Mouse (Mus musculus) natural killer cell, adult 2 months (primary cell): ENCODE measurements around the gene Pde2a.

Experiments
- DNase-seq, 2 experiments: peaks; one replicate each; pipeline ENCODE4 v3.0.0; 2022; ENCODE audit warnings: low spot score in 2 of 2

Pde2a gene

GRCm38 (mm10) chr7:101403831-101404230 lies 17.7 kb upstream of the Pde2a start:
- no peak for DNase-seq

- no peak for DNase-seq
Observed at GRCm38 (mm10) chr7:101410267-101410936, 11.1 kb upstream of the Pde2a start, which contains the start of gene Gm45837. Gene Gm45837 (plus strand): TSS chr7:101410886.

GRCm38 (mm10) chr7:101412796-101413195 lies 8.7 kb upstream of the Pde2a start:
- DNase-seq = peak; percentile 80 to 88

- DNase-seq = no peak
Observed at GRCm38 (mm10) chr7:101414209-101414608, 7.3 kb upstream of the Pde2a start.

- DNase-seq = no peak
Observed at GRCm38 (mm10) chr7:101414661-101415511, 6.6 kb upstream of the Pde2a start.

GRCm38 (mm10) chr7:101415512-101416100 lies 5.9 kb upstream of the Pde2a start:
- no peak for DNase-seq

GRCm38 (mm10) chr7:101416391-101416790 lies 5.1 kb upstream of the Pde2a start:
- DNase-seq = no peak

GRCm38 (mm10) chr7:101419013-101419770 lies 2.3 kb upstream of the Pde2a start:
- DNase-seq = no peak

GRCm38 (mm10) chr7:101422069-101422468 lies 578 bp downstream of the Pde2a start:
- no peak for DNase-seq

GRCm38 (mm10) chr7:101422646-101423045 lies 1.2 kb downstream of the Pde2a start:
- DNase-seq = no peak

- no peak for DNase-seq
Observed at GRCm38 (mm10) chr7:101423970-101424369, 2.5 kb downstream of the Pde2a start.

GRCm38 (mm10) chr7:101426692-101427091 lies 5.2 kb downstream of the Pde2a start:
- no peak for DNase-seq

- DNase-seq = peak; percentile 21 to 41
Observed at GRCm38 (mm10) chr7:101427736-101428135, 6.2 kb downstream of the Pde2a start.

GRCm38 (mm10) chr7:101435038-101435437 lies 13.5 kb downstream of the Pde2a start:
- no peak for DNase-seq

GRCm38 (mm10) chr7:101437876-101438275 lies 16.4 kb downstream of the Pde2a start:
- DNase-seq = no peak

- no peak for DNase-seq
Observed at GRCm38 (mm10) chr7:101443093-101443492, 21.6 kb downstream of the Pde2a start.

GRCm38 (mm10) chr7:101444211-101444610 lies 22.7 kb downstream of the Pde2a start:
- DNase-seq = no peak

- no peak for DNase-seq
Observed at GRCm38 (mm10) chr7:101449855-101450254, 28.4 kb downstream of the Pde2a start.

- peak; percentile 87 to 89 for DNase-seq
Observed at GRCm38 (mm10) chr7:101450422-101451401, 29.2 kb downstream of the Pde2a start.

GRCm38 (mm10) chr7:101452669-101453068 lies 31.2 kb downstream of the Pde2a start:
- peak in 1 of 2 experiments; percentile 20 for DNase-seq

GRCm38 (mm10) chr7:101453296-101453695 lies 31.8 kb downstream of the Pde2a start:
- DNase-seq = peak; percentile 65 to 79
